Mouse (Mus musculus): ENCODE data around the gene Gsdma. TPM values are rescaled to one million over a fixed set of nuclear protein-coding genes. Genes with fewer than 3 reads are reported as not detected.
"Not testable (repeated sequence)": the region's sequence is repeated elsewhere in the genome, so short reads cannot be mapped to it uniquely, and the experiment has no call there.

The Gsdma gene
- polyA plus RNA-seq, 1 experiment from 2014 or later: not detected

DNA sequence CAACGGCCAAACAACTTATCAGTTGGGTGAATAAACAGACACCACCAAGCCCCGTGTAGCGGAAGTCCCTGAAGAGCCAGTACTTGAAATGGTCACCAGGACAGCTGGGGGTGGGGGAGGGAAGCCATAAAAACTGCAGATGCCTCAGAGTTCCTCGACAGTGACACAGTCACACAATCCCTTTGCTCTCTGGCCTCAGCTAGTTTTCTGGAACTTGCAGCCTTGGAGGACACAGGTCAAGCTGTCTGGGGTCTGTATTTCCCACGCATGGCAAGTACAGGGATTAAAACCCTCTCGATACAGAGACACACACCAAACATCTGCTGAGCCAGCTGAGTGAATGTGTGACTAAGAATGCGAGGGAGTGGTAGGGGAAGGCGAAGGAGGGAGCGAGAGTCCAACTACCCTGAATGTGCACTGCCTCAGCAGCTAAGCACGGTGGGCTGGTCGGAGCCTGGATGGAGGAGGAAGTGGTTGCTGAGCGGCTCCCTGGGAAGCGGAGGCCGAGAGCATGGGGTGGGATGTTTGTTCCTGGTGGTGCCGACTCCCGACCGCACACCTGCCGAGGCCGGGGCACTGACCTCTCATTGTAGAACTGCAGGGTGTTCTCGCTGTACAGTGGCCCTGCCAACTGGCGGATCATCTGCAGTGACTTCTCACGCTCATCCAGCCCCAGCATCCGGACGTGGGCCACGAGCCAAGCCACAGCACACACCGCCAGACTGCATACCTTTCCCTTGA, 45.0 kb downstream of the Gsdma start:
- H3K36me3 ChIP-seq (ENCODE audit: control insufficient read depth, insufficient read depth, low read length): peaks cover 35% of the 10 kb centered on the region
- no peaks in the 10 kb centered on the region for H3K27me3 ChIP-seq (ENCODE audit: control insufficient read depth, insufficient read depth, low read length)
- no peaks in the 10 kb centered on the region for H3K9me3 ChIP-seq (replicated peaks; ENCODE audit: control insufficient read depth, low read length)
- no peak overlapping the region for H3K9ac ChIP-seq (ENCODE audit: low read depth, low read length)
- WGBS (ENCODE audit: insufficient replicate concordance): 78% methylated on average over 26 of the region's 26 CpGs
- peak overlapping the region; percentile 46; the same call in 1 of the 2 replicates for H3K27ac ChIP-seq (ENCODE audit: low read depth, low read length)
- no peak for ATAC-seq (replicated peaks; ENCODE audit: insufficient number of reproducible peaks, low FRiP score, low TSS enrichment)
- H3K4me1 ChIP-seq (ENCODE audit: control insufficient read depth, insufficient read depth, low read length): peaks cover 13% of the 10 kb centered on the region
- no peak overlapping the region for H3K4me3 ChIP-seq (ENCODE audit: low read depth, low read length)
- no peak overlapping the region for H3K4me2 ChIP-seq

- peaks cover 33% of the 10 kb centered on the region for H3K36me3 ChIP-seq (ENCODE audit: control insufficient read depth, insufficient read depth, low read length)
- H3K27ac ChIP-seq (ENCODE audit: low read depth, low read length): peak overlapping the region; percentile 64; the same call in 1 of the 2 replicates
- no peaks in the 10 kb centered on the region for H3K27me3 ChIP-seq (ENCODE audit: control insufficient read depth, insufficient read depth, low read length)
- H3K4me1 ChIP-seq (ENCODE audit: control insufficient read depth, insufficient read depth, low read length): peaks cover 13% of the 10 kb centered on the region
- no peaks in the 10 kb centered on the region for H3K9me3 ChIP-seq (replicated peaks; ENCODE audit: control insufficient read depth, low read length)
- 46% methylated on average over 12 of the region's 12 CpGs for WGBS (ENCODE audit: insufficient replicate concordance)
- no peak overlapping the region for H3K4me2 ChIP-seq
- no peak overlapping the region for H3K4me3 ChIP-seq (ENCODE audit: low read depth, low read length)
- peak overlapping the region; percentile 16; the same call in 1 of the 2 replicates for H3K9ac ChIP-seq (ENCODE audit: low read depth, low read length)
- peak; percentile 53 for ATAC-seq (replicated peaks; ENCODE audit: insufficient number of reproducible peaks, low FRiP score, low TSS enrichment)
Observed at GRCm38 (mm10) chr11:98710416-98711045, 46.4 kb downstream of the Gsdma start.

GRCm38 (mm10) chr11:98711046-98711434, 46.9 kb downstream of the Gsdma start:
- Histone ChIP-seq H3K27me3 (ENCODE audit: control insufficient read depth, insufficient read depth, low read length) (no peaks in the 10 kb centered on the region), H3K36me3 (ENCODE audit: control insufficient read depth, insufficient read depth, low read length) (peaks cover 28% of the 10 kb centered on the region), H3K4me1 (ENCODE audit: control insufficient read depth, insufficient read depth, low read length) (peaks cover 13% of the 10 kb centered on the region), H3K4me3 (ENCODE audit: low read depth, low read length) (no peak overlapping the region), H3K9me3 (replicated peaks; ENCODE audit: control insufficient read depth, low read length) (no peaks in the 10 kb centered on the region), H3K4me2 (no peak overlapping the region), H3K27ac (ENCODE audit: low read depth, low read length) (peak overlapping the region; percentile 64; the same call in 1 of the 2 replicates), H3K9ac (ENCODE audit: low read depth, low read length) (peak overlapping the region; percentile 16; the same call in 1 of the 2 replicates)
- WGBS (ENCODE audit: insufficient replicate concordance): 55% methylated on average over 4 of the region's 4 CpGs
- ATAC-seq (replicated peaks; ENCODE audit: insufficient number of reproducible peaks, low FRiP score, low TSS enrichment): no peak; the same call in 1 of the 2 replicates

- not testable (repeated sequence) for ATAC-seq (replicated peaks; ENCODE audit: insufficient number of reproducible peaks, low FRiP score, low TSS enrichment); H3K27me3 ChIP-seq (ENCODE audit: control insufficient read depth, insufficient read depth, low read length); H3K27ac ChIP-seq (ENCODE audit: low read depth, low read length); H3K9ac ChIP-seq (ENCODE audit: low read depth, low read length); H3K9me3 ChIP-seq (replicated peaks; ENCODE audit: control insufficient read depth, low read length); H3K4me3 ChIP-seq (ENCODE audit: low read depth, low read length); H3K4me2 ChIP-seq
- H3K36me3 ChIP-seq (ENCODE audit: control insufficient read depth, insufficient read depth, low read length): peaks cover 27% of the 10 kb centered on the region
- peaks cover 13% of the 10 kb centered on the region for H3K4me1 ChIP-seq (ENCODE audit: control insufficient read depth, insufficient read depth, low read length)
- 82% methylated on average over 5 of the region's 6 CpGs for WGBS (ENCODE audit: insufficient replicate concordance)
Observed at GRCm38 (mm10) chr11:98712009-98712408, 47.9 kb downstream of the Gsdma start.

GRCm38 (mm10) chr11:98713703-98714102, 49.6 kb downstream of the Gsdma start:
- Histone ChIP-seq H3K27me3 (ENCODE audit: control insufficient read depth, insufficient read depth, low read length) (no peaks in the 10 kb centered on the region), H3K4me1 (ENCODE audit: control insufficient read depth, insufficient read depth, low read length) (peaks cover 13% of the 10 kb centered on the region), H3K27ac (ENCODE audit: low read depth, low read length) (no peak overlapping the region), H3K9ac (ENCODE audit: low read depth, low read length) (no peak overlapping the region), H3K4me3 (ENCODE audit: low read depth, low read length) (no peak overlapping the region), H3K9me3 (replicated peaks; ENCODE audit: control insufficient read depth, low read length) (no peaks in the 10 kb centered on the region), H3K36me3 (ENCODE audit: control insufficient read depth, insufficient read depth, low read length) (peaks cover 28% of the 10 kb centered on the region), H3K4me2 (no peak overlapping the region)
- 88% methylated on average over 12 of the region's 12 CpGs for WGBS (ENCODE audit: insufficient replicate concordance)
- no peak for ATAC-seq (replicated peaks; ENCODE audit: insufficient number of reproducible peaks, low FRiP score, low TSS enrichment)

DNA sequence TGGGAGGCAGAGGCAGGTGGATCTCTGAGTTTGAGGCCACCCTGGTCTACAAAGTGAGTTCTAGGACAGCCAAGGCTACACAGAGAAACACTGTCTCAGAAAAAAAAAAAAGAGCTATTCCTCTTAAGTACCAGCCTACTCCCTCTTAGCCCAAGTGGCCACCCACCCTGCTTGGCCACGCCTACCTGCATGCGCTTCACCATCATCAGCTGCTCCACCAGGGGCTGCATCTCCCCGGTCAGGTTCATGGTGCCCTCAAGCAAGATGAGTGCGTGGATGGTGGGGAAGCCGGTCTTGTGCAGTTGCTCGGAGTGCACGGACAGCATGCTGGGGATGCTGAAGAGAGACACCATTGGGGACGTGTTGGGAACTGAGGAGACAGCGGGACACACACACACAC, 51.8 kb downstream of the Gsdma start:
- no peak overlapping the region for H3K4me2 ChIP-seq
- no peaks in the 10 kb centered on the region for H3K9me3 ChIP-seq (replicated peaks; ENCODE audit: control insufficient read depth, low read length)
- no peaks in the 10 kb centered on the region; the same call in 1 of the 2 replicates for H3K4me1 ChIP-seq (ENCODE audit: control insufficient read depth, insufficient read depth, low read length)
- ATAC-seq (replicated peaks; ENCODE audit: insufficient number of reproducible peaks, low FRiP score, low TSS enrichment): 0 out of 2 replicates have a peak, but pooled peaks have one; percentile 8
- no peak overlapping the region for H3K4me3 ChIP-seq (ENCODE audit: low read depth, low read length)
- no peak overlapping the region for H3K27ac ChIP-seq (ENCODE audit: low read depth, low read length)
- H3K9ac ChIP-seq (ENCODE audit: low read depth, low read length): no peak overlapping the region
- peaks cover 22% of the 10 kb centered on the region for H3K36me3 ChIP-seq (ENCODE audit: control insufficient read depth, insufficient read depth, low read length)
- 89% methylated on average over 9 of the region's 9 CpGs for WGBS (ENCODE audit: insufficient replicate concordance)
- H3K27me3 ChIP-seq (ENCODE audit: control insufficient read depth, insufficient read depth, low read length): no peaks in the 10 kb centered on the region

- 23% methylated on average over 13 of the region's 13 CpGs for WGBS (ENCODE audit: insufficient replicate concordance)
- Histone ChIP-seq H3K27ac (ENCODE audit: low read depth, low read length) (no peak overlapping the region), H3K9me3 (replicated peaks; ENCODE audit: control insufficient read depth, low read length) (no peaks in the 10 kb centered on the region), H3K9ac (ENCODE audit: low read depth, low read length) (no peak overlapping the region), H3K36me3 (ENCODE audit: control insufficient read depth, insufficient read depth, low read length) (peaks cover 22% of the 10 kb centered on the region), H3K4me2 (no peak overlapping the region), H3K27me3 (ENCODE audit: control insufficient read depth, insufficient read depth, low read length) (no peaks in the 10 kb centered on the region), H3K4me3 (ENCODE audit: low read depth, low read length) (no peak overlapping the region), H3K4me1 (ENCODE audit: control insufficient read depth, insufficient read depth, low read length) (peaks cover 11% of the 10 kb centered on the region)
- no peak for ATAC-seq (replicated peaks; ENCODE audit: insufficient number of reproducible peaks, low FRiP score, low TSS enrichment)
Observed at GRCm38 (mm10) chr11:98717904-98718303, 53.8 kb downstream of the Gsdma start.

GRCm38 (mm10) chr11:98720756-98721155, 56.6 kb downstream of the Gsdma start:
- Histone ChIP-seq H3K9me3 (replicated peaks; ENCODE audit: control insufficient read depth, low read length) (no peaks in the 10 kb centered on the region), H3K9ac (ENCODE audit: low read depth, low read length) (no peak overlapping the region), H3K4me3 (ENCODE audit: low read depth, low read length) (no peak overlapping the region), H3K27ac (ENCODE audit: low read depth, low read length) (no peak overlapping the region), H3K36me3 (ENCODE audit: control insufficient read depth, insufficient read depth, low read length) (peaks cover 11% of the 10 kb centered on the region), H3K4me1 (ENCODE audit: control insufficient read depth, insufficient read depth, low read length) (peaks cover 11% of the 10 kb centered on the region), H3K27me3 (ENCODE audit: control insufficient read depth, insufficient read depth, low read length) (no peaks in the 10 kb centered on the region), H3K4me2 (no peak overlapping the region)
- 71% methylated on average over 2 of the region's 2 CpGs for WGBS (ENCODE audit: insufficient replicate concordance)
- no peak for ATAC-seq (replicated peaks; ENCODE audit: insufficient number of reproducible peaks, low FRiP score, low TSS enrichment)

All from heart, embryonic 11.5 days (tissue).